Mouse (Mus musculus) CD4-positive, CD25-positive, alpha-beta regulatory T cell, adult 4 months (primary cell): ENCODE measurements around the gene Gfra4. TPM values are rescaled to one million over a fixed set of nuclear protein-coding genes. Genes with fewer than 3 reads are reported as not detected.

Source experiments
- ATAC-seq: one replicate; pipeline ENCODE4 v1.8.0; 2017
- polyA plus RNA-seq, 2 experiments: library from polyadenylated mRNA; unstranded; fragments of 100-300 nt; shearing (Covaris generic); gene quantifications; one replicate each; pipeline ENCODE4 v1.2.1; 2017

Gene Gfra4
- polyA plus RNA-seq, result not detected

DNA sequence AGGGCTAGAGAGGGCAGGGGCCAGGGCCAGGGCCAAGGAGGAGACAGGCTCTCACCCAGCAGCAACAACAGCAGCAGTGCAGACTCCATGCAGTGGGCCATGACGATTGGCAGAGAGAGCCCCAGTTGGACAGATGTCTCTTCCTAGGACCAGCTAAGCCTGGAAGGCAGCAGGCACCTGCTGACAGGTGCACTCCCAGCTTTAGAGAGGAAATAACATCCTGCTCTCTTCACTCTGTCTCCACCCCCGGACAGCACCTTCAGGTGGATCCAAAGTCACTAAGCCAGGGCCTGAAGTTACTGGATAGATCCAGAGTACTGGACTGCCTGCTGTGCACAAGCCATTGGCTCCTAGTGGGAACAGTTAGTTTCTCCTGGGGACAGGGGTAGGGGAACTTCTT is at the start of gene Gfra4:
Gfra4 (minus strand) TSS at position 101 of the 400 bp plus-strand sequence.
- no peak for ATAC-seq

DNA sequence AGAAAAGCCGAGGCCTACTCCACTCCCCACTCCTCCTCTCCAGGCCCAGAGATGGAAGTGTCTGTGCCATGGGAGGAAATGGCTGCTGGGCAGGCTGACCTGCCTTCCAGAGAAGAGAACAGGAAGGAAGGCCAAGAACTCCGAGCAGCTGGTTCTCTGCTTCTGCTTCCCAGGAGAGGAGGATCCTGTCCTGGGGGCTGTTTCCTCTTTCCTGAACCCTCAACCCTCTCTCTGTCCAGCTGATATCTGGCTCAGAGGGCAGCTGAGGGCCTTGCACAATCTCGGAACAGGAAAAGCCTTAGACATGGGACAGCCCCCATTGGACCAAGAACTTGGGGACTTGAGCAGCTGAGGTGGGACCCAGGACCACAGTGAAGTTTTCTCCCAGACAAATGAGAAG is 48.0 kb upstream of the Gfra4 start:
- no peak for ATAC-seq

DNA sequence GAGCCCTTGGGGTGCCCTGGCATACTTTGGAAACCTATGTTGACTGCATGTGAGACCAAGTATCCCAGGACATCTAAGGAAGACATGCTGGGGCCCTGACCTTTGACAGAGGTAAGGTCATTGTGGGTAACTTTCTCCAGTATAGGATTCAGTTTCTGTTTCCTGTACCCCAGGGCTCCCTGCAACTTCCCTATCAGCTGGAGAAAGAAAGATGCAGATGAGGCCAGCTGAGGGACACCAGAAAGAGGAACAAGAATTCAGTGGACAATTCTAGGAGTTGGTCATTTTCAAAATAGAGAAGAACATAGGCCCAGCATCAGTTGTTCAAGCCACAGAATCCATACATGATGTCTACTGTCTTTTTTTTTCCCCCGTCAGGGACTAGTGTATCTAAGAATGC is 46.7 kb upstream of the Gfra4 start:
- no peak for ATAC-seq

DNA sequence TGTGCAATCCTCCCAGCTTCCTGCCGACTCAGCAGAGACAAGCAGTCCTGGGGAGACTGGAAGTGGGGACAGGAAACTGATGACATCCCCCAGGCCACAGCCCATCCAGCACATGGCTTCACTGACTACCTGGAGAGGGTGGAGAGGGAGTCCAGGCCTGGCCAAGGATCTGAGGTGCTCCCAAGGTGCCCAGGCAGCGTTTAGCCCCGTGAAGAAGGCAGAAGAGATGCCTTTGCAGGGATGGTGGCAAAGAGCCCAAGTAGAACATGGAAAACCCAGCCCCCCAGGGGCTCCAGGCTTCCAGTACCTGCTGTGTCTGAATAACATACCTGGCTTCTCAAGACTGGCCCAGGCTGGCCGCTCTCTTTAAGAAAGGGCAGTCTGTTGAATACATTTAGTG is 45.7 kb upstream of the Gfra4 start:
- no peak for ATAC-seq

DNA sequence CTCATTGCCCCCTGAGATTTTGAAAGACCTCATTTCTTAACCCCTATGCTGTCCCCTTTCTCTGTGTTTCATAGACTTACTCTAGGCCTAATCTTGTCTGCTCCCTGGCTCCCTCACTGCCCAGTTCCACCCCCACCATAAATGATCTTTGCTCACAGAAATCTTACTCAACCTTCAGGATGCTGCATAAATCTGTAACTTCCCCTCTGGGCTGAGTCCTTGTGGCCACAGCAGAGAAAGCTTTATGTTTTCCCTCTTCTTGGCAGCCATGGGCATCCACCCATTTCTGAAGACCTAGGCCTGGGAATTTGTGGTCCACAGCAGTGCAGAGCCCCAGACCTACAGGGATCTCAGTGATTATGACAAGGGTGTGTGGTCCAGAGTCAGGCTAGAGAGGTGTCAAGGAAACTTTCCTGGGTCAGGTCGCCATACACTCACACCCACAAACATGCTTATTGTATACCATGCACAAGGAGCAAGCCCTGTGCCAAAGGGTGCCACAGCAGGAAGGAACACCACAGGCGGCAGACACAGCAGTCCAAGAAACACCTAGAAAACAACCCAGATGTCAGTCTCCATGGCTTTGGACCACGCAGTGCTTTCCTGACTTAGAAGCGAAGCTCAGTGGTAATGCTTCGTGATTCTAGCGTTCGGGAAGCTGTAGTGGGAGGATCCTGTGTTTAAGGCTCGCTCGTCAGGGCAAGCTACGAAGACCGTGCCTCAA is 43.9 kb upstream of the Gfra4 start, which contains the start of gene Siglec1:
Siglec1 (minus strand) TSS at position 99 of the 724 bp plus-strand sequence.
- ATAC-seq, result no peak

DNA sequence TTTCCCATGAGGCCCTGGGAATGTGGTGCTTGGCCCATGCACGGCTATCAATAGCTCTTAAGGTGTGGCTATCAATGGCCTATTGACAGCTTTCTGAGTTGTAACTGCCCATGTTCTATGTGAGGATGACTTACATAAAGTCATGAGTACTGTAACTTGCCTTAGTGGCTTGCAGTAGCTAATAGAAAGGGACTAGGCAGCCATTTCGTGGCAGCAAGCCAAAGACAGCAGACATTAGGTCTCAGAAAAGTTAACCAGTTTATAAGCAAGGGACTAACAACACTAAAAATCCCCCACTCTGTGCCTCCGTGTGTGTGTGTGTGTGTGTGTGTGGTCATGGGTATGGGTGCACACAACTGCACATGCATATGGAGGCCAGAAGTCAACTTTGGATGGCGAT is 41.3 kb upstream of the Gfra4 start:
- no peak for ATAC-seq

DNA sequence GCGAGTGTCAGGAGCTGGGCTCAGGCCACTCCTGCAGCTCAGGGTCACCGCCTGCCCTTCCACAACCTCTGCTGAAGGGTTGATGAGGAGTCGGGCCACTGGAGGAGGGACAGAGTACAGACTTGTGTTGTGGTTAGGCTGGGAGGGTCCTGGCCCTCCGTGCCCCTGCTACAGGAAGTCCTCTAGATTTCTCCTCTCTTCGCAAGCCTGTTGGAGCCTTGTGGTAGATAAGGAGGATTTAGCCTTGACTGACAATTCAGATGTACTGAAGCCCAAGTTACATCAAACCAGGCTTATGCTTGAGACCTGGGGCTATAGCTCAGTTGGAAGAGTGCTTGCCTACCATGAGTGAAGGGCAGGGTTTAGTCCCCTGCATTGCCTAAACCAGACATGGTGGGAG is 37.6 kb upstream of the Gfra4 start:
- no peak for ATAC-seq

DNA sequence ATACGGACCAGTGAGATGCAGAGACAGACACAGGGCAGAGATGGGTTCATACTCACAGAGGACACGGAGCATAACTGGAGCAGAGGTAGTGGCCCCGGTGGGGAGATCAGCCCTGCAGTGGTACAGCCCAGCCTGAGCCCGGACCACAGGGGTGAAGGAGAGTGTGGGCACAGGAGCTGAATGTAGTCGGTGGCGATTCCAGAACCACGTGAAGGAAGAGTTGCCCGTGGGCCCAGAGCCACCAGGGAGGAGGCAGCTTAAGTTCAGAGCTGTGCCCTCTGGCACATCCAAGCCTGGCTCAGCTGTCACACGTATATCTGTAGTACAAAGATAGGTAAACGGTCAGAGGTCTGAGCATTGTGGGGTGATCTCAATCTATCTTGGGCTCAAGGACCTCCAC is 29.6 kb upstream of the Gfra4 start:
- ATAC-seq, result no peak

DNA sequence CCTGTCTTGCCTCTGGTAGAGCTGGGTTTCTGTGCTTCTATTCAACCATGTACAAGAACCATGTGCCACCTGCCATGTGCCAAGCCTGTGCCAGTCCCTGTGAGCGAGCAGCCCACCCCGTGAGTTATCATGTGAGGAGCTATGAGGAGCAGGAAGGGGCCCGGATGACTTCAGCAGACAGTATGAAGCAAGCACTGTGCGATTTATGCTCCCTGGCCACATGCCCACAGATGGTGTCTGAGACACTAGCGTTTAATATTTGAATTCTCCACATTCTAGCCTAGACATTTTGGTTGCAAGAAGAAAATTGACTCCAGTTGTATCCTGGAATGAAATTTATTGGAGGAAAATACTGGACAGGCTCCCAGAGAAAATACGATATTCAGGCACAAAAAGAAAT is 24.6 kb upstream of the Gfra4 start:
- ATAC-seq, result no peak

DNA sequence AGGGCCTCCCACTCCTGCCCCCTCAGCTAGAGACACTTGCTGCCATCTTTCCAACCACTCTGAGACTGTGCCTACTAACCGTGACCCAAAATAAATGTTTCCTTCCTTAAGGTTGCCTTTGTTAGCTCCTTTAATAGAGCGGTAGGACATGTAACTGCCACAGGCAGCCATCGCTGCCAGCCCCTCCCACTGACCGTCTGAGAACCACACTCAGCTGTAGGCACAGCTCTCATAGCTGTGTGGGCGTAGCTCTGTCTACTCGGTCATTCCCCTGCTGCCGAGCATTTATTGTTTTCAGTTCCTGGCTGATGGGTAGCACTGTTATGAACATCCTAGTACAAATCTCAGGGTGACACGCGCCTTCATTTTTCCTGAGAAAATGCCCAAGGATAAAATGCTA is 23.5 kb upstream of the Gfra4 start:
- no peak for ATAC-seq

DNA sequence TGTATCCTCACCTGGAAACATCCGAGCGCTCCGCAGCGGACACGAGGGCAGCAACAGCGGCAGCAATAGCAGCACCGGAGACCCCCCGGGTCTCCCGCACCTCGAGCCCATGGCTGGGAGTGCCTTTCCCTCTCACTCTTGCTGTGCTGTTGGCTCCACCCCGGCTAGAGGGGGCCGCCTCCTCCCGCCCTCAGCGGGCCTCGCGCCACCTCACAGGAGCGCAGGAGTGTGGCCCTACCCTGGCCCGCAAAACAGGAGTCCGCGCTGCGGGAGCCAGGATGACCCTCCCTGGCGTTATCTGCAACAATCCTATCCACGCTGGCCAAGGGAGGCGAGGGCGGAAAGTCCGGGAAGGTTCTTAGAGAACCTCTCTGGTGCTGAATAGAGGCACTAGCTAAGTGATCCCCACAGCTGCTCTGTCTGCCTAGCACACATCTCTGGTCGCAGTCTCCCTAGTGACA is 20.5 kb upstream of the Gfra4 start, which contains the start of gene Adam33:
Adam33 (minus strand) TSS at position 411 of the 461 bp plus-strand sequence.
- ATAC-seq, result no peak

DNA sequence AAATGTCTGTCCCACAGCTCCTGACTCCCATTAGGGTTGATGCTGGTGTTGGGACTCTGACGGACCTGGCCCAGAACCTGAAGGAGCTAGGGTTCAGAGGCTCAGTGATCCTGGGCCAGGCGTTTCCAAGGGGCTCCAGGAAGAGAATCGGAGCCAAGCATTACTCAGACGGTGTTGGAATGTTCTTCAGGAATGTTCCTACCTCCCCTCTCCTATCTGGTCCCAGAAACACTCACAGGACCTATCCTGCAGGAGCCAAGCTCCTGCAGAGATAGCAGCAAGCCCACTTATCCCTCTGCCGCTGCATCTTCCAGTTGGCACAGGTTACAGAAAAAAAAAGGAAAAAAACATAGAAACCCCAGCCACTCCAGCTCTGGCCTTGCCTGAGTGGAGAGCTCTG is 18.7 kb upstream of the Gfra4 start:
- ATAC-seq, result no peak

DNA sequence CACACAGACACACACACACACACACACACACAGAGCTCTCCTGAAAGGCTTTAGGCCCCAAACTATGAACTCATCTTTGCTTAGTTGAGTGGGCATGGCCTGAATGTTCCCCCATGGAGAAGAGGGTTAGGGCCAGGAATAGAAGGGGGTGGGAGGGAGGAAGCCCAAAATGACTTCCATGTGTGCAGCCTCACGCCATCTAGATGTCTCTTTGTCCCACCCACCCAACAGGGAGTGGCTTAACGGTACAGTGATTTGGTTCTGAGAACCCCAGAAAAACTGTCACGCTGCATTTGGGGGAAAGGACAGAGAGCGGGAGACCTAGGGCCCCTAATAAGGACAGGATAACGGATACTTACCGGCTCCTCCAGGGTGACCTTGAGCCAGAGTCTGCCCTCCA is 17.9 kb upstream of the Gfra4 start:
- no peak for ATAC-seq

DNA sequence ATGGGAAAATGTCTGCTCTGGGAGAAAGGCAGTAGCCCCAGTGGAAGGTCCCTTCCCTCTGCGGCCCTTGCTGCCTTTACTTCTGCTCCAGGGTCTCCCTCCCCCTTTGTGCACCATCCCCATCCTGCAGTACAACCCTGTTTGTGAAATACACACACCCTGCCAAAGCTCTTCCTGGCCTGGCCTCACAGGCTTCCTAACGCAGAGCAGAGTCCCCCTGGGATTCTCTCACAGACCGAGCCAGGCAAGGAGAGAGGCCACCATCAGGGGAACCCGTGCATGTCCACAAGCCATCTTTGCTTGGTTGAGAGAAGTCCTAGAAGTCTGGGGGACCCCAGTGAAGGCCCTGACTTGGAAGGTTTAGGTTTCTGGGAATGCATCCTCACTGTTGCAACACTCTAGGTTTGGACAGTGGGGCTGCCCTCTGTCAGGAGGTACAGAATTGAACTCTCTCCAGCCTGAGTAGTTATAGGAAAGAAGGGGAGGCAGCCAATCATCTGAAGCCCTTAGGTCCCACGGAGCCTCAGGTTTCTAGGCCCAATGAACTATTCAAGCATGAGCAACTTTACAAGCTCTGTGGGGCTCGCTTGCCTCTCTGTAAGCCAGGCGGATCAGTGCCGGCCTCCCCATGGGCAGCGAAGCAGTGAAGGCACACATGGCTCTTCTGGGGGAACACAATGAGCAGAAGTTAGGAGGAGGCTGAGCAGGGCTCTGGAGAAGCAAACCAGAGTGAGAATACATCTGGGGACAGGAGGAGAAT is 17.1 kb upstream of the Gfra4 start:
- no peak for ATAC-seq

DNA sequence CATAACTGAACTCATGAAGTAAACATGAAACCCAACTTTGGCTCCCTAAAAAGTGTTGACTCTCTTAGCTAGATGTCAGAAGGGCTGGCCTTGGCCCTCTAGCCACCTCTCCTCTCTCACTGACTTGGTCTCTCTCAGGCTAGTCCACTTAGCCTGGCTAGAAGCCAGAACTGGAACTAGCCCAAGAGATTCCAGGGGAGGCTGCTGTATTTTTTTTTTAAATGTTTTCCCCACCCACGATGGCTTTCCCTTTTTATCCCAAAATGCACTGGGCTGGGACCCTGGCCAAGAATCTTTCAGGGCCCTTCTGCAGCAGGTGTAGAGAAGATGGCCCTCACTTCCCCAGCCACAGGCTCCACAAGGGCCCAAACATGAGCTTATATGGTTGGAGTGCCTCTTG is 16.5 kb upstream of the Gfra4 start:
- ATAC-seq, result no peak

DNA sequence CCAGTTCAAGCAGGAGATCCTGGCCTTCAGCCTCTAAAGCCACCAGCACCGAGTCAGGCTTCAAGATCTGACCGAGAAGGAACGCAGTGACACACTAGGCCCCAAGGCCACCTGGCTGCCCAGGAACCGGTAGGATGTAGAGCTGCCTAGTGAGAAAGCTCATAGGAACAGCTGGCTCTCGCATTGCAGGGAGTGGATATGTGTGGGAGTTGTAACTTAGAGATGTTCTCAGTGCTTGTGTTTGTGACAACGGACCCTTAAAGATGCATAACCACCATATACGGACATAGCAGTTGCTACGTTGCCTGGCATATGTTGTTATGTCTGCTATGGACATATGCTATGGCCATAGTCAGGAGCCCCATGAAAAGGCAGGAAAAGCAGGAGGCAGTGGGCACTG is 15.8 kb upstream of the Gfra4 start:
- ATAC-seq, result no peak

DNA sequence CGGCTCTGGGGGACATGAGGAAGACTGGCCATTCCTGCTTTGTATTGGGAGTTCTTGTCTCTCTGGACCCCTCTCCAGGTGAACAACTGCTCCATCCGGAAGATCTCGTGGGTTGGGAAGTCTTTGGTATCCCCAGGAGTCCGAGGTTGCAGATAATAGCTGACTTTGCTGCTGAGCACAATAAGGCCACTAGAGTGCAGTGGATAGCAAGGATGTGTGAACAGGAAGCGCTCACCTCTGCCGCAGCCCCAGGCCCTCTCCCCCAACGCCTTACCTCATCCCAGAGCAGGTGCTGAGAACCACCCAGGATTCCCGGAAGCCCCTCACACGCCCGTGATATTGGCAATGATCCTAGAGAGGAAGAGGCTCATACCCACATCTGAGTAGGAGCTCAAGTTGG is 13.3 kb upstream of the Gfra4 start:
- peak; percentile 87 for ATAC-seq

DNA sequence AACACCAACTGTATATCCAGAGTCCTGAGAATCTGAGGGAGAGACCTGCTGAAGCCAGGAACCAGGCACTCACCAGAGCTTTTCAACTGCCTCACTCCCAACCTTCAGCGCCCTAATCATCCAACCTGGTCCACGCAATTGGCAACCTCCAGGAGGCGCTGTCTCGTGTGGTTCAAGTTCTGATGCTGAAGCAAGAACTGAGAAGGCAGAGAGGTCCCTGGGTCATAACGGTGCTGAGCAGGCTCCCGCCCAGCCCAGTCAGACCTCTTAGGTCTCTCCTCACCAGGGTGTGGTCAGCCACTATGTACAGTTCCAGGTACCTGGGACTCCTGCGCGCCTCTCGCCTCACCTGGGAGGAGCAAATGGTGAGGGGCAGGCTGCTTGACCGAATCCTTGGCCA is 12.7 kb upstream of the Gfra4 start:
- ATAC-seq, result peak; percentile 61

DNA sequence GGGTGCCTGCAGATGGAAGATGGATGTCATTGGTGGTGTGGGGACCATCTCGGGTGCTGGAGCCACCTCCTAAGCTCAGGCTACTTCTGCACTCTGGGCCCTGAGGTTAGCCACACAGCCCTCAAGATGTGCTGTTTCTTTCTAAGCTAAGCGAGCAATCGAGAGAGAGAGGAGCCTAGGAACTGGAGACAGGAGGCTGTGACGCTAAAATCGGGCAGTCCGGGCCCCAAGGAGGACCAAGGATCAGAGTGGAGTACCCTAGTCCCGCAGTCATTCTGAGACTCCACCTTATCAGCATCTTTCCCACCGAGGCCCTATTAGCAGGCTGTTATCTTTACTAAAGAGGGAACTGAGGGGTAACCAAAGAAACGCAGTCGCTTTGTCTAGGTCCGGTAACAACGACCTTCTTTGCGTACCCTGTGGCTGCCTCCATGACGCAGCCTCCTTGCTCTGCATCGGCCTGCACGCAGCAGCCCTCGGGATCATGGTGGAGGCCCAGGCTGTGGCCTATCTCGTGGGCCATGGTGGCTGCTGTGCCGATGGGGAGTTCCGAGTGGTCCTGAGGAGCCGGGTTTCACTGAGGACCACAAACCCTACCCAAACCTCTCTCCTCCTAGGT is 11.9 kb upstream of the Gfra4 start:
- ATAC-seq, result no peak

DNA sequence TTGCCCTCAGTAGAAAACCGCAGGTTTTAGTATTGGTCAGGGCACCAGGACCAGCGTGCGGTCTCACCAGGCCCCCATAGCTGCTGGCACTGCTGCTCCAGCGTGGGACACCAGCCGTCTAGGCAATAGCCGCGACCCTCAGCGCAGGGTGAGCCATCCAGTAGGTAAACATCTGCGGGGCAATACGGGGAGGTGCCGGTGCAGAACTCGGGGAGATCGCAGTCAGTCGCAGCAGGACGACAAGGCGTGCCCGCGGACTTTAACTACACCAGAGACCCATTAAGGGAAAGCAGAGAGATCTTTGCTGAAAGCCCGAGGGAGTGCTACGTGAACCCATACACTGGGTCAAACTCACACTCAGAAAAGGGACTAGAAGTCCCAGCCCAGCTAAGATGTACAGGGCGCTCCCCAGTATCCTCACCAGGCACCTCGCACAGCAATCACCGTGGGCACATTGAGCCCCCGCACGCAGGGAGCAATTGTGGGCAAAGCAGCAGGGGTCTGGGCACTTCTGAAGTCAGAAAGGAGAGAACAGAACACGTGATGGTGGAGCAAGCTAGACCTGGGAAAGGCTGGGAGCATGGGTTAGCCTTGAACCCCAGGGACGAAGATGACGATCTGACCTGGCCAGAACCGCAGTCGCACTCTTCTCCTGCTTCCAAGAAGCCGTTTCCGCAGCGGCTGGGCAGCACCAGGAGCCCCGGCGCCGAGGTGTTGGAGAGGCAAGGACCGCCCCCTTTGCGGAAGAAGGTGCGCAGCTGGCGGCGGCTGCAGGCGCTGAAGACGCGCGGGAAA is 11.2 kb upstream of the Gfra4 start:
- ATAC-seq, result no peak

DNA sequence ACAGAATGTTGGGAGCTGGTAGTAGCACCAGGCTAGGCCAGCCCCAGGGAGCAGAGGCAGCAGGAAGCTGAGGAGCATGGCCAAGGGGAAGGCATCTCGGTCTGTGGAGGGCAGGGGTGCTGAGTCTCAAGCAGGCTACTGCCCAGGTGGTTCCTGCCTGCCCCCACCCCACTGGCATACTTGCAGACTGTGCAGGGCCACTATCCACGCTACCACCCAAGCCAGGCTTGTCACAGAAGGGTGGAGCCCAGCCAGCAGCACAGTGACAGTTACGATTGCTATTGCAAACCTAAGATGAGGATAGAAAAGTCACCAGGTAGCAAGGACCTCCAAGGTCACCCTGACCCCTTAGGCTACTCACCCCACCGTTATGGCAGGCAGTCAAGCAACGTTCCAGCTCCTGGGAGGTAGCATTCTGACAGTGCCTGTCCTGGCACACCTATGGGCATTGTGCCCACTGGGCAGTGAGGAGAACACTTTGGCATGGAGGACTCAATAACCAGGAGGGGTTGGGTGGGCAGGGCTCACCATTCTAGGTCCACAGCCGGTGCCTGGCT is 10.1 kb upstream of the Gfra4 start:
- ATAC-seq, result no peak

DNA sequence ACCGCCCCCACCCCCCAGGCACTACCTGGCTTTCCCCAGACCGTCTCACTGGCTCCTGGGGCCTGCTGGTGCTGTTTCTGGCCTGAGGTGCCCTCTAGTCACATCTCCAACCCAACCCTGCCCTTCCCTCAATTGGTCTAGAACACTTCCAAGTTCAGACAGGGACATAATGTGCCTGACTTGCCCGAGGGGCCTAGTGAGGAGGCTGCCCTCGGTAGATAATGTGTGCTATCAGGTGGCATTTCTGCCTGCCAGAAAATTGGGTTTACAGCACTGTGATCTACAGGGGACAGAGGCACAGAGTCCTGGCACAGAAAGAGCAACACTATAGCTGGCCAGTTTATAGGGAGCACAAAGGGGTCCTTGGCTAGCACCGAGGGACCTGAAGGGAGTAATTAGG is 9.2 kb upstream of the Gfra4 start:
- no peak for ATAC-seq

DNA sequence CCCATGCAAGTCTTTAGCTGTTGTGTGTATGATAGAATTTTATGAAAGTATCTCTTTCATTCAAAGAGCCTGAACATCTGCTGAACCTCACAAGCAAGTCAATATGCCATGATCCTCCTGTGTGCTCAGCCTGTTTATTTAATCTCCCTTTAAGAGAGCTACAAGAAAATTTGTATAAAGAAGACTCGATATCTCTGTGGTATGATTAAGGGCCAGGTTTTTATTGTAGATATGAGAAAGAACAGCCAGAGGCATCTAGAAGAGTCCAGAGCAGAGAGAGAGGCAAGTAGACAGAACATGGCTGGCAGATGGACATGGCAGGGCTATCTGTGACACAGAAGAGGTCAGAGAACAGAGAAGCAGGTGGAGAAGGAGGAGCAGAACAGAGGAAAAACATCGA is 3.1 kb upstream of the Gfra4 start:
- no peak for ATAC-seq
